Mouse (Mus musculus): ENCODE data around the gene Gm20661.

DNA sequence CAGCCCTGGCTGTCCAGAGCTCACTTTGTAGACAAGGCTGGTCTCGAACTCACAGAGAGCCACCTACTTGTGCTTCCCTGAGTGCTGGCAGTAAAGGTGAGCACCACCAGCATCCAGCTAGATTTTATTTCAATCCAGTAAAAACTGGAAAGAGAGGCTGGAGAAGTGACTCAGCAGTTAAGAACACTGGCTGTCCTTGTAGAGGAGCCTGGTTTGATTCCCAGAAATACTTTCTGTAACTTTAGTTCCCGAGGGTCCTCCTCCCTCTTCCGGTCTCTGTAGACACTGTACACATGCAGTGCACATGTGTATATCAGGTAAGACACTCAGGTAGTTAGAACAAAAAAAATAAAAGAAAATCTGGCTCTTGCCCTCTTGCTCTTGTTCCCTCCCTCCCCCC, 5.1 kb downstream of the Gm20661 start:
- TF ChIP-seq CTCF (IDR thresholded peaks at IDR 0.05) (no peak), POLR2A (IDR thresholded peaks at IDR 0.05; ENCODE audit: insufficient read depth, low read depth, low read length) (no peak), EP300 (IDR thresholded peaks at IDR 0.05; ENCODE audit: insufficient read depth, low read depth, low read length) (no peak)

All from heart, adult 2 months (tissue).